Mouse (Mus musculus) erythroid progenitor cell, adult 5-6 weeks (primary cell): ENCODE results near the gene Ppp1r14a. TPM values are rescaled to one million over a fixed set of nuclear protein-coding genes. Genes with fewer than 3 reads are reported as not detected.

Experiments
- total RNA-seq, 2 experiments: library from RNA; stranded (forward) in 1 of 2; stranded (reverse) in 1 of 2; fragments of 150-400 nt in 1 of 2; fragments of 186-747, 209-891 nt in 1 of 2; gene quantifications; 2 replicates each; pipeline versions ENCODE4 v1.2.3 to v1.2.4; 2015 to 2017; ENCODE audit warnings: low replicate concordance in 2 of 2

Ppp1r14a gene
- total RNA-seq, 2 experiments from 2014 or later: not detected

Other genes starting within 250 kb of the Ppp1r14a start
- under 0.01 TPM in 1 of 2 replicates, not detected in the other for gene Ryr1, start 164.1 kb upstream of the Ppp1r14a start, total RNA-seq (2015; ENCODE audit: low replicate concordance)
- gene Ryr1, start 164.1 kb upstream of the Ppp1r14a start, total RNA-seq (2017; ENCODE audit: low replicate concordance): not detected in 2 replicates
- gene Rasgrp4, start 154.5 kb upstream of the Ppp1r14a start, total RNA-seq (2015; ENCODE audit: low replicate concordance): 3.4 and 7.2 TPM in 2 replicates
- 1.9 and 3.5 TPM in 2 replicates for gene Rasgrp4, start 154.5 kb upstream of the Ppp1r14a start, total RNA-seq (2017; ENCODE audit: low replicate concordance)
- gene Fam98c, start 133.1 kb upstream of the Ppp1r14a start, total RNA-seq (2015; ENCODE audit: low replicate concordance): 6.3 and 13.3 TPM in 2 replicates
- 2.2 and 2.7 TPM in 2 replicates for gene Fam98c, start 133.1 kb upstream of the Ppp1r14a start, total RNA-seq (2017; ENCODE audit: low replicate concordance)
- not detected in 2 replicates for gene Ggn, start 119.1 kb upstream of the Ppp1r14a start, total RNA-seq (2015; ENCODE audit: low replicate concordance)
- not detected in 2 replicates for gene Ggn, start 119.1 kb upstream of the Ppp1r14a start, total RNA-seq (2017; ENCODE audit: low replicate concordance)
- gene Spred3, start 118.9 kb upstream of the Ppp1r14a start, total RNA-seq (2015; ENCODE audit: low replicate concordance): 0.72 and 3.4 TPM in 2 replicates
- gene Spred3, start 118.9 kb upstream of the Ppp1r14a start, total RNA-seq (2017; ENCODE audit: low replicate concordance): 1.3 and 3.0 TPM in 2 replicates
- gene Psmd8, start 108.6 kb upstream of the Ppp1r14a start, total RNA-seq (2015; ENCODE audit: low replicate concordance): 85.4 and 103 TPM in 2 replicates
- 66.3 and 68.3 TPM in 2 replicates for gene Psmd8, start 108.6 kb upstream of the Ppp1r14a start, total RNA-seq (2017; ENCODE audit: low replicate concordance)
- gene Catsperg1, start 75.3 kb upstream of the Ppp1r14a start, total RNA-seq (2015; ENCODE audit: low replicate concordance): not detected in 2 replicates
- gene Catsperg1, start 75.3 kb upstream of the Ppp1r14a start, total RNA-seq (2017; ENCODE audit: low replicate concordance): not detected in 2 replicates
- 1.1 and 4.2 TPM in 2 replicates for gene Kcnk6, start 56.8 kb upstream of the Ppp1r14a start, total RNA-seq (2015; ENCODE audit: low replicate concordance)
- 3.0 and 9.5 TPM in 2 replicates for gene Kcnk6, start 56.8 kb upstream of the Ppp1r14a start, total RNA-seq (2017; ENCODE audit: low replicate concordance)
- 8.0 and 14.8 TPM in 2 replicates for gene Yif1b, start 51.0 kb upstream of the Ppp1r14a start, total RNA-seq (2015; ENCODE audit: low replicate concordance)
- 5.6 and 6.9 TPM in 2 replicates for gene Yif1b, start 51.0 kb upstream of the Ppp1r14a start, total RNA-seq (2017; ENCODE audit: low replicate concordance)
- not detected in 2 replicates for gene 2200002D01Rik, start 40.8 kb upstream of the Ppp1r14a start, total RNA-seq (2015; ENCODE audit: low replicate concordance)
- gene 2200002D01Rik, start 40.8 kb upstream of the Ppp1r14a start, total RNA-seq (2017; ENCODE audit: low replicate concordance): not detected in 2 replicates
- gene Spint2, start 7.4 kb upstream of the Ppp1r14a start, total RNA-seq (2015; ENCODE audit: low replicate concordance): 4.2 and 7.9 TPM in 2 replicates
- gene Spint2, start 7.4 kb upstream of the Ppp1r14a start, total RNA-seq (2017; ENCODE audit: low replicate concordance): 3.0 TPM in 1 of 2 replicates, not detected in the other
- not detected in 2 replicates for gene Dpf1, start 14.6 kb downstream of the Ppp1r14a start, total RNA-seq (2015; ENCODE audit: low replicate concordance)
- gene Dpf1, start 14.6 kb downstream of the Ppp1r14a start, total RNA-seq (2017; ENCODE audit: low replicate concordance): not detected in 2 replicates
- gene Sipa1l3, start 229.3 kb downstream of the Ppp1r14a start, total RNA-seq (2015; ENCODE audit: low replicate concordance): 2.5 and 4.2 TPM in 2 replicates
- 1.3 and 15.3 TPM in 2 replicates for gene Sipa1l3, start 229.3 kb downstream of the Ppp1r14a start, total RNA-seq (2017; ENCODE audit: low replicate concordance)